Mouse (Mus musculus) embryonic facial prominence, embryonic 12.5 days (tissue): ENCODE data around the gene Psmc1. TPM values are rescaled to one million over a fixed set of nuclear protein-coding genes. Genes with fewer than 3 reads are reported as not detected.
A peak's percentile ranks its signal among the peaks of the same experiment; 100 is the strongest.

ENCODE experiments used
- ATAC-seq: fragments of 200-750 bp; cut with Nextera tagmentation; 2 replicates; pipeline ENCODE4 v1.8.0; 2017; ENCODE audit not compliant: insufficient number of reproducible peaks, insufficient read depth, low FRiP score, low TSS enrichment
- H3K27ac ChIP-seq: fragments of 300-500 bp; sonication (generic); 2 replicates; pipeline ENCODE4 v1.5.1; 2016; ENCODE audit warnings: mild to moderate bottlenecking
- H3K27me3 ChIP-seq: fragments of 300-500 bp; sonication (generic); 2 replicates; pipeline ENCODE4 v1.6.1; 2016; ENCODE audit warnings: mild to moderate bottlenecking, moderate library complexity
- H3K36me3 ChIP-seq: fragments of 300-500 bp; sonication (generic); 2 replicates; pipeline ENCODE4 v1.6.1; 2016; ENCODE audit warnings: mild to moderate bottlenecking
- H3K4me1 ChIP-seq: fragments of 300-500 bp; sonication (generic); 2 replicates; pipeline ENCODE4 v1.6.1; 2016
- H3K4me2 ChIP-seq: fragments of 300-500 bp; sonication (generic); replicated peaks from 2 replicates; pipeline ENCODE4 v1.6.1; 2016; ENCODE audit warnings: mild to moderate bottlenecking, moderate library complexity
- H3K4me3 ChIP-seq: fragments of 300-500 bp; sonication (generic); 2 replicates; pipeline ENCODE4 v1.5.1; 2016; ENCODE audit warnings: mild to moderate bottlenecking
- H3K9ac ChIP-seq: fragments of 300-500 bp; sonication (generic); 2 replicates; pipeline ENCODE4 v1.6.1; 2016; ENCODE audit warnings: mild to moderate bottlenecking, moderate library complexity
- H3K9me3 ChIP-seq: fragments of 300-500 bp; sonication (generic); 2 replicates; pipeline ENCODE4 v1.6.1; 2016; ENCODE audit warnings: mild to moderate bottlenecking, moderate library complexity
- WGBS: fragments of 180-500 bp; shearing (Covaris S2); methylation state at CpG from one replicate; pipeline ENCODE4 v1.1.7; 2016; 5-methylcytosine and 5-hydroxymethylcytosine counted together
- polyA plus RNA-seq: library from polyadenylated mRNA; unstranded; fragments of >200 nt; fragmentation: Nextera tagmentation; extraction: Ambion mirVana; gene quantifications from 2 replicates; pipeline ENCODE4 v1.2.1, GENCODE M21; 2016

Gene Psmc1
- polyA plus RNA-seq, 1 experiment from 2014 or later, result 307 TPM

DNA sequence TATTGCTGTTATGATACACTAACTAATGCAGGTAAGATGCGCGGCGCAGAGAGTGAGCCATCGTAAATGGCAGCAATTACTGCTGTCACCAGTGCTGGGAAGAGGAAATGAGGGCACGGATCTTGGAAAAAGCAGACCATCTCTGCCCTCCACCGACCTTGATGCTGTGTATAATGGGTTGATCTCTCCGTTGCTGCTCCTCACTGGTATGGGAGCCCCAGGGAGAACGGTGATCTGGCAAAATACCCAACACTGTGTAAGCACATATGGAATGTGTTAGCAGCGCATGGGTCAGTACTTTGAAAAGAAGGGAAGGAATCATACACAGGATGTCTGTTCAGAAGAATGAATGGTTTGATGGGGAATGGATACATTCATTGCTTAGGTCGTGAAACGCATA, 16.9 kb upstream of the Psmc1 start:
- no peak for ATAC-seq
- Histone ChIP-seq H3K4me1 (peaks cover 10% of the 10 kb centered on the region), H3K4me3 (no peak overlapping the region), H3K4me2 (no peak overlapping the region), H3K9ac (no peak overlapping the region), H3K27me3 (no peaks in the 10 kb centered on the region), H3K9me3 (no peaks in the 10 kb centered on the region), H3K36me3 (no peaks in the 10 kb centered on the region), H3K27ac (no peak overlapping the region)
- 39% methylated on average over 11 of the region's 11 CpGs for WGBS

DNA sequence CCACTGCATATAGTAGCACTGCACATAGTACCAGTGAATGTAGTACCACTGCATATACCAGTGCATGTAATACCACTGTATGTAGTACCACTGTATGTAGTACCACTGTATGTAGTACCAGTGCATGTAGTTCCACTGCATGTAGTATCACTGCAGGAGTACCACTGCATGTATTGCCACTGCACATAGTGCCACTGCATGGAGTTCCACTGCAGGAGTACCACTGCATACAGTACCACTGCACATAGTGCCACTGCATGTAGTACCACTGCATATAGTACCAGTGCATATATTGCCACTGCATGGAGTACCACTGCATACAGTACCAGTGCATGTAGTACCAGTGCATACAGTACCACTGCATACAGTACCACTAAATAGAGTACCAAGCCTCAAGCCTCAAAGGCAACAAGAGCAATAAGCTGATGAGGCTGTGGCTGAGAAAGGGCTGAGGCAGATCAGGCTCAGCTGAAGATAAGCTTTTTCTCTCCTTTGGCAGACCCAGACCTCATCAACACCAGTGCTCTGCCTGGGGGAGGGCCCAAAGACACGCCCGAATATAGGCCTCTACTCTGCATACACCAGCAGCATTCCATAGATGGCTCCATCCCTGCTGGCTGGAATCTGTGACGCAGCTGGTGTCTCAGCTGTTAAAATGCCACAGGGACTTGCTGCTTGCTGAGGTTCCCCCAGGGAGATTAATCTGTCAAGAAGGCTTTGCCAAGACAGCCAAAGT, 9.8 kb upstream of the Psmc1 start:
- Histone ChIP-seq H3K4me2 (no peak overlapping the region), H3K9me3 (no peaks in the 10 kb centered on the region), H3K27me3 (no peaks in the 10 kb centered on the region), H3K4me1 (no peaks in the 10 kb centered on the region), H3K27ac (no peak overlapping the region), H3K4me3 (no peak overlapping the region), H3K9ac (no peak overlapping the region), H3K36me3 (no peaks in the 10 kb centered on the region)
- WGBS, result 53% methylated on average over 3 of the region's 3 CpGs
- 0 out of 2 replicates have a peak, but pooled peaks have one; percentile 48 for ATAC-seq

DNA sequence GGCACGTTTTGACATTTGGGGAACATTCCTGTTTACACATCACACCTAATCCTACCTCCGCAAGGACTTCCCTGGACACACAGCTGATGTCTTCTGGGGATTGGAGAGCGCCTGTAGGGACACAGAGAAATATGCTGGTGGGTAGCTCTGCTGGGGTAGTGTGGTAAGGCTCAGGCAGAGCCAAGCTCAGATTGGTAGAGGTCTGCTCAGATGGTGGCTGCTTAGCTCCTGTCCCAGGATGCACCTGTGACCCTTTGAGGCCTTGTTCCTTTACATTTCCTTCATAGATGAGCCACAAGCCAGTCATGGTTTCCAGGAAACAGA, 9.3 kb upstream of the Psmc1 start:
- WGBS, result 49% methylated on average over 3 of the region's 3 CpGs
- Histone ChIP-seq H3K27ac (no peak overlapping the region), H3K4me2 (no peak overlapping the region), H3K27me3 (no peaks in the 10 kb centered on the region), H3K4me1 (no peaks in the 10 kb centered on the region), H3K36me3 (no peaks in the 10 kb centered on the region), H3K4me3 (no peak overlapping the region), H3K9me3 (no peaks in the 10 kb centered on the region), H3K9ac (no peak overlapping the region)
- no peak for ATAC-seq

DNA sequence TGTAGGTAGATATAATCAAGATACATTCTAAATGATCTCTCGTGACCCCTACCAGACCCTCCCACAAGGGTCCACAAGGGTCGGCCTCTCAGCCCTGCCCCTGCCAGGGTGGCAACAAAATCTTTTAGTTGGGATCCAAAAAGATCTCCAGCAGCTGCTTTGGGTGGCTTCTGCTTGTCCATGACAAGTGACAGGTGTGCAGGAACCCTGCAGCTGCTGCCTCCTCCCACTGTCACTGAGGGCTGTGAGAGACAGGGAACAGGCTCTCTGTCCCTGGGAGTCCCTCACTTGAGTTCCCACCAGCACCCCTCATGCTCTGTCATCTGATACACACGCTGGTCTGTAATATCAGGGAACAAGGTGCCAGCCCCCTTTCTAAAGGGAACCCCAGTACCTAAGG, 8.3 kb upstream of the Psmc1 start:
- no peak for ATAC-seq
- no peaks in the 10 kb centered on the region for H3K9me3 ChIP-seq
- no peak overlapping the region for H3K4me2 ChIP-seq
- no peaks in the 10 kb centered on the region for H3K36me3 ChIP-seq
- no peak overlapping the region for H3K9ac ChIP-seq
- H3K4me1 ChIP-seq, result no peaks in the 10 kb centered on the region
- 69% methylated on average over 3 of the region's 3 CpGs for WGBS
- no peak overlapping the region for H3K27ac ChIP-seq
- no peaks in the 10 kb centered on the region for H3K27me3 ChIP-seq
- H3K4me3 ChIP-seq, result no peak overlapping the region

DNA sequence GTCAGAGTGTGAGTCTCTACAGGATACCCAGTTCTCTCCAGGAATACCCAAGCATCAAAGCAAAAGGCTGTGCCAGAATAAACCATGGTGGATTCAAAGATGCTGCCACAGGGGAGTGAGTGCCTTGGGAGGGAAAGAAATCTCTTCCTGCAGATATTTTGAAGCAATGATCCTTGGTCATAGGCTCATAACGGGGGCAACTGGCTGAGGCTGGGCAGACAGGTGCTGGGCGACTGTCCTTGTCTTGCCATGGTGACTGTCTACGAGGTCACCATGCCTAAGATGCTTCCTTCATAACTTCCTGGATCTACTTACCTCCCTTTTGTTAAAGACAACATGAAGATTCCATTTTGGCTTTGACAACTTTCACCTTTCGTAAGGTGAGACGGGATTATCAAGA, 5.4 kb upstream of the Psmc1 start:
- Histone ChIP-seq H3K9me3 (no peaks in the 10 kb centered on the region), H3K27ac (no peak overlapping the region), H3K27me3 (no peaks in the 10 kb centered on the region), H3K9ac (no peak overlapping the region), H3K4me2 (no peak overlapping the region), H3K36me3 (no peaks in the 10 kb centered on the region), H3K4me1 (no peaks in the 10 kb centered on the region), H3K4me3 (no peak overlapping the region)
- 88% methylated on average over 5 of the region's 5 CpGs for WGBS
- no peak for ATAC-seq

DNA sequence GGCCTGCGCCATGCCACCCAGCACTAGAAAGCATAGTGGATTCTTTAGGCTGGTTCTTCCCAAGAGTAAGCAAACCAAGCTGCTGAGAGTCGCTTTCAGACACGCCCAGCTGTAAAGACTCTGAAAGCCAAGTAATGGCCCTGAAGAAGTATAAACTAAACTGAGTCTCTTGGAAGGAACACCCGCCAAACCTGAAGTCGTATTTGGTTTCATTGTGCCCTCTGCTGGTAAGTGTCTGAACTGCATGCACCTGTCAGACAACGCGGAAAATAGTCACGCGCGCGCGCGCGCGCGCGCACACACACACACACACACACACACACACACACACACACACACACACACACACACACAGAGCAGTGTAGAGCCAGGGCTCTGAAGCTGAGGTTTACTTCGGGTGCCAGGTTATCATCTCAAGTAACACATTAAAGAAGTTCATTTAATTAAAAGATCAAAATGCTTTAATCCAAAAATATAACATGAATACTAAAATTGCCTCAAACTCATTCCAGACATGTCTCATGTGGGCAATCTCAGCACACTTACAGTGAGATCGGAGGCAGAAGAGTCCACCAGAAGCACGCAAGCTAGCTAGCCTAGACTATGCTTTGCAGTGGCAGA, 3.6 kb upstream of the Psmc1 start:
- Histone ChIP-seq H3K4me1 (peaks cover 8% of the 10 kb centered on the region), H3K9ac (no peak overlapping the region), H3K4me2 (no peak overlapping the region), H3K27me3 (no peaks in the 10 kb centered on the region), H3K36me3 (no peaks in the 10 kb centered on the region), H3K27ac (no peak overlapping the region), H3K4me3 (no peak overlapping the region), H3K9me3 (no peaks in the 10 kb centered on the region)
- 18% methylated on average over 15 of the region's 20 CpGs for WGBS
- ATAC-seq, result no peak

DNA sequence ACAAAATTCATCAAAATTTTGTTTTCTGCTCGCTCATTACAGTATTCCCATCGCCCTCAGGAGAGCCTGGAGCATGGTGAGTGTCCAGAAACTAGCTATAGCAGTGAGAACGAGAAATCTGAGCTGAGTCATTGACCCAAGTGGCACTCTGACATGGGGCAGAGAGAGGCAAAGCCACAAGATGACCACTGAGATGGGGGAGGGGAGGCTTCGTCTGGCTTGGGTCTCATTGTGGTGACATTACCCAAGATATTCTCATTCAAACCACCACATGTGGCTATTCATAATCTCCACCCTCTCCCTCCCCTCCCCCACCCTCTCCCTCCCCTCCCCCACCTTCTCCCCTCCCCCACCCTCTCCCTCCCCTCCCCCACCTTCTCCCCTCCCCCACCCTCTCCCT, 2.5 kb upstream of the Psmc1 start:
- Histone ChIP-seq H3K4me2 (no peak overlapping the region), H3K27me3 (no peaks in the 10 kb centered on the region)
- no peak for ATAC-seq

DNA sequence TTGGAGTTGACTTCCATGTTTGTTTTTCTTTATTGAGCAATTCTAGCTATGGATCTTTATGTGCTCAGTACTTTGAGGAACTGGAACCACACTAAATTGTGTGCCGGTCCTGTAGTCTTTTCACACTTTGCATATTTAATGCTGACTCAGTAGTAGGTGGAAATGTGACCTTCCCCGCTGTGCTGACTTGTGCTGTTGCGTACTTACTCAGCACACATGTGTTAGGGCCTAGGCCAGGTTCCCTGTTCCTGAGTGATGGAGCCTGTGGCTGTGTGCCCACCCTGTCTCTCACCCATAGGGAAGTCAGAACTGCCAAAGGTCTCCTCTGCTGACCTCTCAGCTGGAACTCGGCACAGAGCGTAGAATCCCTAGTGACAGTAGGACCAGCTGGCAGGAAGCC, 6.0 kb downstream of the Psmc1 start:
- peaks cover 85% of the 10 kb centered on the region for H3K36me3 ChIP-seq
- no peaks in the 10 kb centered on the region for H3K27me3 ChIP-seq
- H3K9ac ChIP-seq, result no peak overlapping the region
- H3K4me3 ChIP-seq, result no peak overlapping the region
- no peaks in the 10 kb centered on the region for H3K9me3 ChIP-seq
- 94% methylated on average over 5 of the region's 5 CpGs for WGBS
- peak; percentile 45; the same call in 1 of the 2 replicates for ATAC-seq
- H3K27ac ChIP-seq, result no peak overlapping the region
- H3K4me2 ChIP-seq, result no peak overlapping the region
- peaks cover 7% of the 10 kb centered on the region for H3K4me1 ChIP-seq

More for the DNA sequence above, 2.5 kb upstream of the Psmc1 start:
- Histone ChIP-seq H3K4me1 (peaks cover 10% of the 10 kb centered on the region), H3K9me3 (no peaks in the 10 kb centered on the region), H3K9ac (no peak overlapping the region), H3K27ac (no peak overlapping the region), H3K36me3 (peaks cover 5% of the 10 kb centered on the region; the same call in 1 of the 2 replicates), H3K4me3 (no peak overlapping the region)
- 43% methylated on average over 4 of the region's 4 CpGs for WGBS

DNA sequence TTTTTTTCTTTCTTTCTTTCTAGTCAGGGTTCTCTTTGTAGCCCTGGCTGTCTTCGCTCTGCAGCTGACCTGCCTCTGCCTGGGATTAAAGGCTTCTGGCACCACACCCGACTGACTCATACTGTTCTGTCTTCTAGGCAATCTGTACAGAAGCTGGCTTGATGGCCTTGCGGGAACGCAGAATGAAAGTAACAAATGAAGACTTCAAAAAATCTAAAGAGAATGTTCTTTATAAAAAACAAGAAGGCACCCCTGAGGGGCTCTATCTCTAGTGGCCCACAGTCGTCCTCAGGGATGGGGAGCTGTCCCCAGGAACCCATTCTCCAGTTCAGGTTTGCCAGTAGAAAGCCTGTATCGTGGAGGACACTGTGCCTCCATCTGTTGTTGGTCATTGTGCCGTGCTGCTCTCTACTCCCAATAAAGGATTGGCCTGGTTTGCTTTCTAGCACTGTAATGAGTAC, 13.0 kb downstream of the Psmc1 start:
- WGBS, result 84% methylated on average over 7 of the region's 7 CpGs
- no peak overlapping the region for H3K4me2 ChIP-seq
- H3K4me3 ChIP-seq, result no peak overlapping the region
- ATAC-seq, result no peak
- H3K27ac ChIP-seq, result no peak overlapping the region
- no peaks in the 10 kb centered on the region for H3K4me1 ChIP-seq
- H3K9me3 ChIP-seq, result no peaks in the 10 kb centered on the region
- peaks cover 93% of the 10 kb centered on the region for H3K36me3 ChIP-seq
- H3K27me3 ChIP-seq, result no peaks in the 10 kb centered on the region
- no peak overlapping the region for H3K9ac ChIP-seq

DNA sequence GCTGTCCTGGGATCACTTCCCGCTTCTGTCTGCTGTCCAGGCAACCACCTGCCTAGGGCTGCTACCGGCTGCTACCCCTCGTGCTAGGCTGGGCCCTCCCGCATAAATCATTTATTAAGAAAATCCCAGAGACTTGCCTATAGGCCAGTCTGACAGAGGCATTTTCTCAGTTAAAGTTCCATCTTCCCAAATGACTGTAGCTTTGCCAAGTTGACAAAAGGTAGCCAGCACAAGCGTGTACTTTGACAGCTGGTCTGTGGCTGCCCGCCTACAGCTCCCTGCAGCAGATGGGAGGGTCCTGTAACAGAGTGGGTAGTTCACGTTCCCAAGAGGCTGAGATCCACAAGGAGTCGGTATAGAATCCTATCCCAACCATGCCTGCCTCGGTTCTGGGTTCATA, 13.5 kb downstream of the Psmc1 start:
- Histone ChIP-seq H3K27ac (no peak overlapping the region), H3K9ac (no peak overlapping the region), H3K9me3 (no peaks in the 10 kb centered on the region), H3K4me2 (no peak overlapping the region), H3K27me3 (no peaks in the 10 kb centered on the region), H3K4me3 (no peak overlapping the region), H3K4me1 (no peaks in the 10 kb centered on the region), H3K36me3 (peaks cover 91% of the 10 kb centered on the region)
- 86% methylated on average over 9 of the region's 9 CpGs for WGBS
- no peak for ATAC-seq

DNA sequence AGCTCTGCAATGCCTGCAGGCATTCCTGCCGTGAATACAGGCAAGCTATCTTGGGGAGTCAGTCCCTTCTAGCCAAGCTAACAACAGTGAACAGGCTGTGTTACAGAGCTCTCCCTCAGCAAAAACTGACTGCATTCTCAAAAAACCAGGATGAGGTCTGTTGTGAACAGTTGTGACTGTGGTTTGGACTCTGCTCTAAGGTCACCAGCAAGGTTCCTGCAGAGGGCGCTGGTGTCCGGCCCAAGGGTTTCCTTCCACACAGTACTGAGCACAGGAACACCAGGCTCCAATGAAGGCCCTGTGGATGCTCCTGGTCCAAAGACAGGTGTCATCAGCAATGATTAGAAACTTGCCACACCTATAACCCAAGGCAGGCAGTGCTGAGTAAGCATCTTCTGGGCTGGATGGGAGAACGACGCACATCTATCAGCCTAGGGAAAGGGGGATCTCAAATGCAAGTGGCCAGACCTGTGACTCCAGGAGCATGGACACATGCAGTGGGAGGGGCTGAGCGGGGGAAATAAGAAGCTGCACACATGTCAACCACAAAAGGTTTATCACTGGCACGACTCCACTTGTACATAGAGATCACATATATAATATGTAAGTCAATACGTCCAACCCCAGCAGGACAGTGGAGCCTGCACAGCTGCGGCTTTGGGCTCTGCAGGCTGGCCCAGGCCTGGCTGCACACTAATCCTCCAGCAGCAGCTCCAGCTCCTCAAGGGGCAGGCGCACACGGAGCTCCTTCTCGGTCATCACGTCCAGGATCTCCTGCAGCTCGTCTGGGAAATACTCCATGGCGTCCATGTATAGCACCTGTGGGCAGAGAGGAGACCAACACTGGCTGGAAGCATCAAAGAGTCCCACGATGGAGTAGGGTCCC, 15.2 kb downstream of the Psmc1 start:
- Histone ChIP-seq H3K4me2 (no peak overlapping the region), H3K4me1 (no peaks in the 10 kb centered on the region), H3K9ac (no peak overlapping the region), H3K36me3 (peaks cover 89% of the 10 kb centered on the region), H3K9me3 (no peaks in the 10 kb centered on the region), H3K27ac (no peak overlapping the region), H3K4me3 (no peak overlapping the region), H3K27me3 (no peaks in the 10 kb centered on the region)
- no peak for ATAC-seq
- 79% methylated on average over 16 of the region's 16 CpGs for WGBS
